Mouse (Mus musculus): Measurements from ENCODE around the gene Emsy.

The Emsy gene

GRCm38 (mm10) chr7:98656531-98657221, at the start of gene Emsy:
Gene Emsy, minus strand, starts transcription at chr7:98656783.
- DNase-seq (ENCODE audit: low spot score), result peak; percentile 71

- no peak for DNase-seq (ENCODE audit: low spot score)
These were observed 47.7 kb upstream of the Emsy start for GRCm38 (mm10) chr7:98704276-98704675.

GRCm38 (mm10) chr7:98703365-98703881, 46.8 kb upstream of the Emsy start:
- DNase-seq (ENCODE audit: low spot score), result no peak

GRCm38 (mm10) chr7:98702283-98703240, 46.0 kb upstream of the Emsy start, which contains the start of gene Thap12:
Gene Thap12, plus strand, starts transcription at chr7:98703103.
- peak; percentile 97 for DNase-seq (ENCODE audit: low spot score)

GRCm38 (mm10) chr7:98701771-98702170, 45.2 kb upstream of the Emsy start:
- DNase-seq (ENCODE audit: low spot score), result no peak

- no peak for DNase-seq (ENCODE audit: low spot score)
These were observed 42.0 kb upstream of the Emsy start for GRCm38 (mm10) chr7:98698590-98698989.

- no peak for DNase-seq (ENCODE audit: low spot score)
These were observed 41.5 kb upstream of the Emsy start for GRCm38 (mm10) chr7:98698041-98698440.

- no peak for DNase-seq (ENCODE audit: low spot score)
These were observed 40.9 kb upstream of the Emsy start for GRCm38 (mm10) chr7:98697496-98697895.

GRCm38 (mm10) chr7:98694046-98694445, 37.5 kb upstream of the Emsy start:
- no peak for DNase-seq (ENCODE audit: low spot score)

GRCm38 (mm10) chr7:98692761-98693546, 36.4 kb upstream of the Emsy start:
- DNase-seq (ENCODE audit: low spot score), result no peak

GRCm38 (mm10) chr7:98690831-98691230, 34.2 kb upstream of the Emsy start:
- DNase-seq (ENCODE audit: low spot score), result no peak

- DNase-seq (ENCODE audit: low spot score), result no peak
These were observed 33.5 kb upstream of the Emsy start for GRCm38 (mm10) chr7:98690126-98690525.

GRCm38 (mm10) chr7:98685895-98686294, 29.3 kb upstream of the Emsy start:
- no peak for DNase-seq (ENCODE audit: low spot score)

- DNase-seq (ENCODE audit: low spot score), result no peak
These were observed 26.2 kb upstream of the Emsy start for GRCm38 (mm10) chr7:98682821-98683220.

GRCm38 (mm10) chr7:98680691-98681090, 24.1 kb upstream of the Emsy start:
- DNase-seq (ENCODE audit: low spot score), result no peak

GRCm38 (mm10) chr7:98678441-98678840, 21.9 kb upstream of the Emsy start:
- DNase-seq (ENCODE audit: low spot score), result no peak

- DNase-seq (ENCODE audit: low spot score), result no peak
These were observed 20.9 kb upstream of the Emsy start for GRCm38 (mm10) chr7:98677511-98677910.

GRCm38 (mm10) chr7:98674344-98674743, 17.8 kb upstream of the Emsy start:
- no peak for DNase-seq (ENCODE audit: low spot score)

GRCm38 (mm10) chr7:98672241-98672955, 15.8 kb upstream of the Emsy start:
- no peak for DNase-seq (ENCODE audit: low spot score)

GRCm38 (mm10) chr7:98671416-98671815, 14.8 kb upstream of the Emsy start:
- DNase-seq (ENCODE audit: low spot score), result no peak

GRCm38 (mm10) chr7:98670831-98671230, 14.2 kb upstream of the Emsy start:
- no peak for DNase-seq (ENCODE audit: low spot score)

All from urinary bladder, postnatal 10 days (tissue).